Mouse (Mus musculus) stomach, postnatal 0 days (tissue): Measurements from ENCODE around the gene Sema3e.
A peak's percentile ranks its signal among the peaks of the same experiment; 100 is the strongest.

Experiments
- CTCF ChIP-seq: IDR thresholded peaks from 2 replicates; pipeline ENCODE4 v1.5.1; 2016; ENCODE audit warnings: antibody characterized with exemption, low read depth, mild to moderate bottlenecking, moderate library complexity
- EP300 ChIP-seq: optimal IDR thresholded peaks from 2 replicates; pipeline ENCODE3; 2016; ENCODE audit warnings: antibody characterized with exemption

DNA sequence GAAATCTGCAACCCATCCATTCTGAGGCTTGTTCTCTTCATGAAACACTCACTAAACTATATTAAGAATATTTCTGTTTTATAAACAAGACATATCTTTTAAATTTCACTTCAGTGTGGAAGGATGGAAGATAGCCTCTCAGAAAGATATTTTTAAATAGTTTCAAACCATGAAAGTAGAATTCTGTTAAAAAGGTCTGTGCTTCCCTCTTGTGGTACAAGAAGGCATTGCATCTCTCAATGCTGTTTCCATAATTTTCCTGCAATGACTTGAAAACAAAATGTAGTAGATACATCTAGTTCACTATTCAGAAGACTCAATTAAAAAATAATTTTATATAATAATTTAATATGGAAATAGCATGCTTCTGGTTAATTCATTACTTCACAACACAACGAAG is 228.3 kb downstream of the Sema3e start:
- peak; percentile 79 for TF ChIP-seq CTCF
- no peak for TF ChIP-seq EP300
